Mouse (Mus musculus) urinary bladder, postnatal 25 days (tissue): Measurements from ENCODE around the gene Zfp712.

Experiments
- DNase-seq: peaks from one replicate; pipeline ENCODE4 v3.0.0; 2022; ENCODE audit warnings: low spot score

Gene Zfp712

DNA sequence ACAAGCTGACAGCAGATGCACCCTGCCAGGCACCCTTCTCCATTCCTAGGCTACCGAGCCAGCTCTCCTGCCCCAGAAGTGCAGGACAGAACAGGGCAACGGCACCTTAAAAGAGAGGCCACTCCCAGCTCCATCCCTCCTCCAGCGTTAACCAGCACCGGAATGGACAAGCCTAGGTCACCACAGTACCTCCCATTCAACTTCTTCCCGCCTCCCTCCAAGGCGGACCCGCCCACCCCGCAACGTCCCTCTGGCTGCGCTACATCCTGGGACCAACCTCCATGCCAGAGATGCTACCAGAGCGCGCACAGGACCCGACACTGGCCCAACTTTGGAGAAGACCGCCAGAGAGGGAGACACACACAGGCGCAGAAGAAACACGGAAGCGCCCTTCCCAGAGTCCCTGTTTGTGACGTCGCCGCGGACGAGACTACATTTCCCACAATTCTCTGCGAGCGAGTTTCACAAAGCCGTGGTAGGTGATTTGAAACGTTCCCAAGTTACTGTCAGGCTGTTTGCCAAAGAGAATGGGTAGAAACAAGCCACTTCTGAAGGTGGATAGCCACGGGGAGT, at the start of gene Zfp712:
TSS of gene Zfp712 (minus strand) at position 385 of the 573 bp plus-strand sequence.
- DNase-seq = peak; percentile 82

DNA sequence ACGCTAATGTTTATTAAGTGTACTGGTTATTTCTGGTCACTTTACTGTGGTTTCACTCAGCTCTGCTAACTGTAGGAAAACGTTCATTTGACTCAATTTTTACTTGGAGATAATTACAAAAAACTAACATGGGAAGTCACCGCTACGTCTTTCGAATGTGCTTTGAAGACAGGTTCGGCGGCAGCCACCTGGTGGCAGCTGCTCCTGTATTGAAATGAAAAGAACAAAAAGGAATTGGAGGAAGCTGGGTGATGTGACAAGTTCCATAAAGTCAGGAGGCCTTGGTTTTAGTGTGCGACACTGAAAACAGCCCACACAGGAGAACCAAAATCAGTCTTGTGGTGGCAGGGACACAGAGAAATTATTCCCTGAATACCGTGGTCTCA, 47.8 kb upstream of the Zfp712 start:
- DNase-seq = no peak

DNA sequence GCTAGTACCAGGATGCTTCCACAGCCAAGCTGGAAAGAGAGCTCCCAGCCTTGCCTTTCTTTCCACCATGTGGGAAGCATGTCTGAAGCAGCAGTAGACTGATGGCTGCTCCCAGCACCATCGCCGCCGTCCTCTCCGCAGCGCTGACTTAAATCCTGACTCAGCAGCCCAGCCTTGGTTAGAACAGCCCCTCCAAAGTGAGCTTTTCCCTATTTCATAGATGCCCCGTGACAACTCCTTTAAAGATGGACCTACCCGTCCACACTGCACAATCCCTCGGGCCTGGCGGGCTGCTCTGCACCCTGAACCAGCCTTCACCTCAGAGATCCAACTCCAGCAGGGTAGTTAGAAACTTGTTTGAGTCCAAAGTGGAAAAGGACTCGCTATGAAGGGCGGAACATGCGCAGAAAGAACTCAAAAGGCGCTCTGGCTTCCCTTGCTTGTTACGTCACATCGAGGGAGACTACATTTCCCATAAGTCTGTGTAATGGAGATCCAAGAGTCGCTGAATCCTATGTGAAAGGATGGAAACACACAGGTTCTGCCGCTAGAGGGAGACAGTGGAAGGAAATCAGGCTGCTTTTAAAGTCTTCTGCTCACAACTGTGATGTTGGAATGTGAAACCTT, 47.3 kb upstream of the Zfp712 start, which contains the start of gene Gm28557:
TSS of gene Gm28557 (minus strand) at position 411 of the 627 bp plus-strand sequence.
- peak; percentile 83 for DNase-seq

DNA sequence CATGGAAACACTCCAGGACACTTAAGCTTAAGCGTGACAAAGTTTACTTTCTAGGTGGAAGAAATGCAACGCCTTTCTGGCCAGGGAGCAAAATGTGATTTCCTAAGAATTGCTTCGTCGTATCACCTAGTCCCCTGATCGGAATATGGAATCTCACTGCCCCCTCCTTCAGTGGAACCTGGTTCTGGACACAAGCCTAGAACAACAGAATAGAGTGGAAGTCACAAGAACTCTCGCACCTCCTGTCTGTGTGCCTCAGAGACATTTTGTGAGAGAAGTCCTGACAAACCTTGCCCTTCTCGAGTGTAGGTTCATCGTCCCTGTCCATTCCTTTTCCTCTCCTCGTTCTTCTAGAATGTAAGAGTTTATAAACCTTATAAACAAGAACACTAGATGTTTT, 46.7 kb upstream of the Zfp712 start:
- DNase-seq = no peak

DNA sequence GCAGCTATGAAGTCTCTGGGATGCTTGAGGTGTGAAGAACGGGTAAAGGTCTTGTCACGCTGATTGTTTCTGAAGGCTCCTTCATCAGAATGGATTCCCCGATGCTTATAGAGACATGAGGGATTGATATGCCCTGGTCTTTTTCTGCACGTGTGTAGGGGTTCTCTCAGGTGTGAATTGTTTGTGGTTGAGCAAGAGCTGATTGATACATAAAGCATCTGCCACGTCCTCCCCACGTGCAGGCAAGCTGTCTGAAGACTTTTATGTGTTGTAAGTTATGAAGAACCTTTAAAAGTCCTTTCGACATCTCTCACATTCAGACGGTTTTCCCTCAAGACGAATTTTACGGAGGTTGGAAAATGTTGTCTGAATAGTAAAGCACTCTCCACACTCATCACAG, 36.9 kb upstream of the Zfp712 start, which contains the start of gene Zfp708:
TSS of gene Zfp708 (minus strand) at position 101 of the 400 bp plus-strand sequence.
- DNase-seq = no peak

DNA sequence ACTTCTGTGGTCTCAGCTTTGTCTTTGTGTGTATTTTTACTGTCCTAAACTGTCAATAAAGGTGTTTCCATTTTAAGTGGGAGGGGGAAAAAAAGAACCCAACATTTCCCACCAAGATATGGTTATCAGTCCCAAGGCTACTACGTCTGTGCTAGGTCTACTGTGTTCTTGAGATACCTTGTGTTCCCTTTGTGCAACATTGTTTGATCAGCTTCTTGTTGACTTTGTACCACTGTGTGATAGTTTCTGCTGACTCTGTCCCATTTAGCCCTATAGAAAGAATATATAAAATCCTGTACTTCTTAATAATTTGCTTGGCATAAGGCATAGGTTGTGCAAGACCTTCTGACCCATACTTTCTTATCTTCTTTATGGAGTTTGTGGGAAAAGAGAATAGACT, 29.2 kb upstream of the Zfp712 start:
- DNase-seq = no peak

DNA sequence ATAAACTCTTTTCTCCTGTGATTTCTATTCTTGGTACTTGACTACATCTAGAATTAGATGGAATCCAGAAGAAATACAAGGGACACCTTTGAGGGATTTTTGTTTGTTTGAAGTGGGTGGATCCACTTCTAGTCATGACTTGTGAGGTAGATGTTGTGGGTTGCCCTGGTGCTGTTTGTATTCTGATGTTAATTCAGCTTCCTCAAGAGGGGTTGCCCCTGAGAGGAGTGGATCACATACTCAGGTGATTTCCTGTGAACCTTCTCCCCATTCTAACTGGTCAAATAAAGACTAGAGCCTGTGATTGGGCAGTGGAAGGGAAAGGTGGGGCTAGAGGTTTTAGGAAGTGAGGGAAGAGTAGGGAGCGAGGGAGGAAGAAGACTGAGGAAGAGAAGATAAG, 21.0 kb upstream of the Zfp712 start:
- no peak for DNase-seq

DNA sequence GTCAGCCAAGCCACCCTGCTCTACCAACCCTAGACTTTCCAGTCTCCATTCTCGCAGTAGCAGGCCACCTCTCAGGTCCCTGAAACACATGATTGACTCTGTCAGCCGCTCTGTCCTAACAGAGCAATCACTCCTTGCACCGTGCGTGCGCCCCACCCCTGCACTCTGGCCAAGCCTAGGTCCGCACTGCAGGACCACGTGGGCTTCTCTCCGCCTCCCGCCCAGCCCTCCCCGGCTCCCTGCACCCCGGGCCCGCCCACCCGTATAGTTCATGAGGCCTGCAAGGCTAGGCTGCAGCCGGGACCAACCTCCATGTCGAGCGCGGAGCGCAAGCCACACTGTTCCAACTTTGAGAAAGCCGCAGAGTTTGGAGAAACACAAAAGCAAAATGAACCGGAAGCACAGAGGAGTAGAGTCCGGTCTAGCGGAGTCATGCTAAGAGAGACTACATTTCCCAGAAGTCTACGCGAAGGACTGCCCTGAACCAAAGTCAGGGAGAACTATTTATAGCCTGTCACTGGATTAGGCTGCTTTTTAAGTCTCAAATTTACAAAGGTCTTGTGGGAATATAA, 20.3 kb upstream of the Zfp712 start:
- DNase-seq = peak; percentile 61

DNA sequence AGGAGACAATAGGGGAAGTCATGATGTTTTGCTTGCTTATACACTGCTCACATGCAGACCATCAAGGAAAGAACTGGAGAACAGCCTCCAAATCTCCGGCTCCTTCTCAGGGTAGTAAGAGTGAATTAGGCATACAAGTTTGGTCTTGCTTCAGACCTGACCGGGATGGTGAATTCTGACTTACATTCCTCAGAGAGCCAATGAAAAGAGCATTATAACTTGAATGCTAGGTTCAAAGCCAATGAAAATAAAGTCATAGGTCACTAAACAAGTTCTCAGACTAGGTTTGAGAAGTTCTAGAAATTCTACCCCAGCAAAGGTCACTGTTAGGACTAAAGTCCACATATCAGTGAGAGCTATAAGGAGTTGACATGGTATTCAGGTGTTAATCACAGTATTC, 16.3 kb upstream of the Zfp712 start:
- no peak for DNase-seq

DNA sequence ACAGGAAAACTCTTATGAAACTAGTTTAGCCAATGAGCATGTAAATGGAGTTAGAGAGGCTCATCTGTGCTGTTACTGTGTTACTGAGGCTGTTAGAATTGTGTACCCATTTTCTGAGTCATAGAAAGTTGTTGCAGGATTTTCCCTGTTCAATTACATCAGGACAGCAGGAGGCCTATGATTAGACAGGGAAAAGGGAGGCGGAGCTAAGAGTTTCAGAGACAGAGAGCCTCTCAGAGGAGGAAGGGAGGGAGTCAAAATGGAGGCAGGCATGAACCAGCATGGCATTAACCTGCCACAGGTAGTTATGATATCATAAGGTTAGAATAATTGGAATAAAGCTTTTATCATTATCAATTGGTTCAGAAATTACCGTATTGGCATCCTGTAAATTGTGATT, 11.8 kb upstream of the Zfp712 start:
- DNase-seq = no peak

DNA sequence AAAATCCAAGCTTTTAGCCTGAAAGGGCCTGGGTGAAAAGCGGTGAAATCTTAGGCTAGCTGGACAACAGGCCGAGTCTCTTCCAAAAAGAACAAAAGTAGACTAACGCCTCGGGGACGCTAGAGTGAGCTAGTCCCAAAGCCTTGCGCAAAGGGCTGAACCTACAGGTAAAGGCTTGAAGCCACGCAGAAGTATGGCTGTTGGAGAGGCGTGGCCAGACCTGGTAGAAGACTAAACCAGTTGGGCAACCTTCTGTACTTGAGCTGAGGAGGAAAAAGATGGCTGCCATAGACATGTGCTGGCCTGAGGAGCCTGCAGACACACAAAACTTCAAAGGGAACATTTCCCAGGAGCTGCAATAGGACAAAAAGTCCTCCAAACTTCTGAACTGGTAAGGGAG, 4.4 kb upstream of the Zfp712 start:
- DNase-seq = no peak

DNA sequence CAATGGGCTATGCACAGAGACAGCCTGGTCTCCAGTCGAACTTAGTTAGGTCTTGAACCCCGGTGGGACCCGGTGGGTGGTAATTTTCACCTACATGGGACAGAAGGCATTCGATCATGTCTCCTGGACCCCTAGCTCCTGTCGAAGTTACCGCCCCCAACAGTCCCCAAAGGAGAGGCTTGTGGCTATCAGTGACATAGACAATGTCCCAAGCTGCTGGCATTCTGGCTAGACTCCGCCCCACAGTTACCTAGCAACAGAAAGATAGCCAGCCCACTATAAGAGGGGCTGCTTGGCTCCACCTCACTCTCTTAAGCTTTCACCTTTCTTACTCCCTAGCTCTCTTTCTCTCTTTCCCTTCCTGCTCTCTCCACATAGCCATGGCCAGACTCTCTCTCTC, 1.5 kb upstream of the Zfp712 start:
- no peak for DNase-seq

DNA sequence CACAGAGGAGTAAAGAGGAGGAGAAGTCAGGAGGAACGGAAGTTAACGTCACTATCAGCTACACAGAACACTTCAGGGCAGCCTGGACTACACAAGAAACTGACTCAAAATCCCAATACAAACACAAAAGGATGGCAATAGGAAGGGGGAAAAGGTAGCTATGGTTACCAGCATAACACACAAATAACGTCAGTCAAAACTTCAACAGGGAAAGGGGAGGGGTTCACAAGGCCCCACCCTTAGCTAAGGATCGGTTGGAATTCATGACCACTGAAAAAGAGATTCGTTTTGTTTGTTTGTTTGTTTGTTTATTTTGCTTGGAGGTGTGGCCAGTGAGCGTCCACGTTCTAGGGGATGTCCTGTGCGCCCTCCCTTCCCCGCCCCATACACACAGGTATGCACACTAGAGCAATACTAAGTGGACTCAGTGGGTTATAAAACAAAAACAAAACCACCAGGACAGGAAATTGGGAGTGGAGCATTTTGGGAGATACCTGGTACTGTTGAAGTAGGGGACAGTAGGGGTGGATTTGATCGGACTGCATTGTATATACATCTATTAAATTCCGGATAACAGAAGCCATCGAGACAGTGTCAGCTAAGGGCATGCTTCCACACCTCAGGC, 697 bp downstream of the Zfp712 start:
- DNase-seq = no peak
